Mouse (Mus musculus) thymus, adult 2 months (tissue): ENCODE measurements at regions not wholly inside any gene's neighbourhood (a gene's known extent, or its start where the extent isn't known, plus 50 kb on each side); places are given as distances from the start of the nearest gene placed in this dataset.

Experiments
- CTCF ChIP-seq: fragments of 200-500 bp; IDR thresholded peaks from 2 replicates; pipeline ENCODE4 v1.5.1; 2012; ENCODE audit warnings: mild to moderate bottlenecking, control low read depth, low read length, moderate library complexity, borderline replicate concordance; ENCODE audit not compliant: control insufficient read depth, poor library complexity, insufficient read depth; ENCODE audit errors: extremely low read depth
- POLR2A ChIP-seq: fragments of 200-500 bp; IDR thresholded peaks from 2 replicates; pipeline ENCODE4 v1.6.1; 2012; ENCODE audit warnings: mild to moderate bottlenecking, low read length, control low read depth, moderate library complexity; ENCODE audit not compliant: control insufficient read depth, poor library complexity, insufficient read depth; ENCODE audit errors: extremely low read depth

GRCm38 (mm10) chr2:178673621-178674020 is 243.3 kb downstream of the Cdh26 start:
- TF ChIP-seq CTCF (no peak), POLR2A (no peak)
